Mouse (Mus musculus) frontal cortex, adult (tissue): ENCODE measurements around the gene Tspan31.
A peak's percentile ranks its signal among the peaks of the same experiment; 100 is the strongest.

Experiments
- ATAC-seq: cut with Nextera tagmentation; 2 replicates; pipeline ENCODE4 v1.9.2; 2017; ENCODE audit warnings: mild to moderate bottlenecking, moderate library complexity, mixed read lengths; ENCODE audit not compliant: low TSS enrichment

Gene Tspan31

GRCm38 (mm10) chr10:127042468-127043115 is 27.5 kb downstream of the Tspan31 start:
- ATAC-seq, result no peak

DNA sequence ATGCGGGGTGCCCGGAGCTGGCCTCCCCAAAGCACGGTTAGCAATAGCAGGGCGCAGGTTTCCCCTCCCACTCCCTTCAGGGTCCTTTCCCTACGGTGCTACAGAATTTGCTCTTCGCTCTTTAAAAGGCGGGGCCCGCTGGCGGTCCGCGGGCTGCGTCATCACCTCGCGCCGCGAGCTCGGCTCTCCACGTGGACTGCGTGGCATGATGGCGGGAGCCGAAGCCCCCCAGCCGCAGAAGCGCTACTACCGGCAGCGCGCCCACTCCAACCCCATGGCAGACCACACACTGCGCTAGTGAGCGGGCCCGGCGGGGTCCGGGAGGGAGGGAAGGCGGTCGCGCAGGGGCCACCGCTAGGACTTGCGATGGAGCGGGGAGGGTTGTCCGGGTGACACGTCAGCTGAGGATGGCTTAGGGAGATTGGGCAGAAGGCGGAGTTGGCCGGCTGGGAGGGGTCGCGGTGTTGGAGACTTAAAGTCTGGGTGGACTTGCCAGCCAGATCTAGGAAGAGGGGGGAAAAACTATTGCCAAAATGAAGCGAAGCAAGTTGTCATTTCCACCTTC is 28.2 kb downstream of the Tspan31 start:
- peak; percentile 82 for ATAC-seq

DNA sequence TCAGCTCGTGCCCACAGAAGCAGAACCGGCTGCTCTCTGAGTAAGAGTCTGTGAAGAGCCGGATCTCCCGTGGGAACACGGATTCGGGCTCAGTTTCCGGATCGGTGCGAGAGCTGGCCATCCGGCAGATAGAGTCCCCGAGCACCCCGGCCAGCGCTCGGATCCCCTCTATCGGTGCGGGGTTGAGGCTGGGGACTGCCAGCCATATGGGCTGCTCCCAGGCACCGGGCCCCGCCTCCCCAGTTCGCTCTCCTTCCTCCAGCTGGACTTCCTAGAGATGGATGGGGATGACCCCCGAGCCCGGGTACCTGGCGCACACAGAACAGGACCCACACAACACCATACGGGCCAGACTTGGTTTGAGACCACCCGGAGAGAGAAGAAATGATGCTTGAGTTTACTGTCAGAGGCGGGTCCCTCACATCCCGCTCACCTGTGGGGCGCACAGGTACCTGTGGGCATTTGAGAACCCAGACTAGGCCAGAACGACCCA is 28.7 kb downstream of the Tspan31 start, which contains the start of the genes Mettl1 and Eef1akmt3:
Gene Mettl1, plus strand, starts transcription at position 141 of the 493 bp plus-strand sequence.
Gene Eef1akmt3, minus strand, starts transcription at position 240 of the 493 bp plus-strand sequence.
- peak; percentile 46 for ATAC-seq

DNA sequence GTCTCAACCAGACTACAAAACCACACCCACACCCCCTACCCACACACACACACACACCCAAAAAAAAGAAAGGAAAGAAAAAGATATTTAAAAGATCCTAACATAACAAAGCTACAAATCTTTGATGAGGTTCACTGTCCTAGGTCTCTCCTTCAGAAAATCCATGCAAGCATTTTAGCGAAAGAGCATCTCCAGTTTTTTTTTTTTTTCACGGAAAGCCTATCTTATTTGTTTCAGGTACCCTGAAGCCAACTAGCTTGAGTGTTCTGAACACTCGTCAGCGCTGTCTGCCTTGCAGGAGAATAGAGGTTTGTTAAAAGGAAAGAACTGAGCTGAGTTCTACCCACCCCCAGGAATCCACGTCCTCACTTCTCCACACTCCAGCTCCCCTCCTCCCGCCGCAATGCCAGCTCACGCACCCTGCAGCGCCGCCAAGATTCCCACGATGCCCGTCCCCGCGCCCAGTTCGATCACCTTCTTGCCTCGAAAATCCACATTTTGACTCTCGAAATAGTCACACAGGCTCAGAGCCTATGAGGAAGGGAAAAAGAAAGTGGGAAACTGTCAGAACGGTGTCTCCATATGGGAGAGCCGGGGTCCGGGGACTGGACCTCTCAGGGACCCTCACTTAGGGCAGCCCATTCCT is 29.4 kb downstream of the Tspan31 start:
- ATAC-seq, result peak; percentile 39

DNA sequence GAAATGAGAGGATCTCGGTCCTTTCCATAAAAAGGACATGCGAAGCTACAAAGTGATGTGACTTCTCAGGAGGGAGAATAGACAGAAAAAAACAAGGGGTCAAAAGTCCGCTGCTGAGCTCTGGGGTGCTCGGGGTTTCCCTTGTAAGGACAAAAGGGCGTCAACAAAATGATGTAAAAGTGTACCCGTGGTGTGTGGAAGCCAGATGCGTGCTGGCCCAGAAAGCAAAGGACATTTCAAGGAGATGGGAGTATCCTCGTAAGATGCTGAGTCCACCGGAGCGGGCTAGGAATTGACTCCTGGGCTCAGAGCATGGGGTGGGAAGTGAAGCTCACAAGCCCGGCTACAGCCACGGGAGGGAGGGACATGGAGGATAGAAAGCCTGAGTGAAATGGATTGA is 32.4 kb downstream of the Tspan31 start:
- ATAC-seq, result no peak

- no peak for ATAC-seq
Measured at GRCm38 (mm10) chr10:127036273-127036672, 33.8 kb downstream of the Tspan31 start.

GRCm38 (mm10) chr10:127033301-127033741 is 36.7 kb downstream of the Tspan31 start:
- no peak for ATAC-seq

DNA sequence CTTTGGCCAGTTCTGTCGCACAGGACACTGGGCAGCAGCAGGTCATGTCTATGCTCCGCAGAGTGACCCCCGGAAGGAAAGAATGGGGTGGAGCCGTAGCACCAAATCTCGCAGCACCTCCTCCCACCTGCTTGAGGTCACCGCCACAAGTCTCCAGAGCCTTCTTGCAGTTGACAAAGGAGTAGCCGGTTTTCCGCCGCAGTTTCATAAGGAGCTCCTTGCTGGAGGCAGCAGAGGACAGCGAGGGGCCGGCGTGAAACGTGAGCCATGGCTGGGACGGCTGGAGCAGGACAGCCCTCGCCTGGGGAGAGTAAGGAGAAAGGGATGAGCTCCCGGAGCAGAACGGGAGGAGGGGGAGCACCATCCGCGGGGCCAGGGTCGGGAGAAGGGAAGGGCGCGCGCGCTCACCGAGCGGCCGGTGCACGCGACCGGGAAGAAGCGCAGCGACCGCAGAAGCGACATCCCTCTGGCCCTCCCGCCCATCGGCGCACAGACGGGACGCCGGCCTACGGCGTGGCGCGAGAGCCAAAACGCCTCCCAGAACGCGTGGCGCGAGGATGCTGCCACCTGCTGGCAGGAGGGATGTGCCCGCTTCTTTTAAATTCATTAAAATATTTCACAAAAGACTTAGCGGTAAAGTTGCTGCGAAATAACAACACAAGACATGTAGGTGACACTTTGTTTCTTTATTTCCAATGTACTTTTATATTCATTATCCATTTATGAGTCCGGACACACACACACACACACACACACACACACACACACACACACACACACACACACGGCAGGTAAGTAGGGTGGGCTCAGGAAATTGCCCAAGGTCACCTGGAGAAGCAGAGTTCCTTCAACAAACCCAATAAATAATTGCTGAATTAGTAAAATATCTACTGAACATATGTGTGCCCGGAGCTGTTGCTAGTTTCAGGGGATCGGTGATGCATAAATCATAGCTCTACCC is 39.4 kb downstream of the Tspan31 start, which contains the start of gene Tsfm:
Gene Tsfm, minus strand, starts transcription at position 505 of the 961 bp plus-strand sequence.
- peak; percentile 90 for ATAC-seq

GRCm38 (mm10) chr10:127018422-127018821 is 51.6 kb downstream of the Tspan31 start:
- no peak for ATAC-seq
